Mouse (Mus musculus) frontal cortex, adult 2 months (tissue): ENCODE results near the gene Gstp3. TPM values are rescaled to one million over a fixed set of nuclear protein-coding genes. Genes with fewer than 3 reads are reported as not detected.
"Not testable (repeated sequence)": the region's sequence is repeated elsewhere in the genome, so short reads cannot be mapped to it uniquely, and the experiment has no call there.

ENCODE experiments used
- DNase-seq, 2 experiments: peaks; one replicate each; pipeline ENCODE4 v3.0.0; 2022; ENCODE audit warnings: low spot score in 1 of 2; ENCODE audit errors: extremely low spot score in 1 of 2
- polyA plus RNA-seq: library from polyadenylated mRNA; depleted of rRNA; stranded (reverse); fragments of >200 nt; gene quantifications from 2 replicates; pipeline ENCODE4 v1.2.3, GENCODE M21; 2012

Gstp3 gene
- polyA plus RNA-seq, 1 experiment, result not detected

DNA sequence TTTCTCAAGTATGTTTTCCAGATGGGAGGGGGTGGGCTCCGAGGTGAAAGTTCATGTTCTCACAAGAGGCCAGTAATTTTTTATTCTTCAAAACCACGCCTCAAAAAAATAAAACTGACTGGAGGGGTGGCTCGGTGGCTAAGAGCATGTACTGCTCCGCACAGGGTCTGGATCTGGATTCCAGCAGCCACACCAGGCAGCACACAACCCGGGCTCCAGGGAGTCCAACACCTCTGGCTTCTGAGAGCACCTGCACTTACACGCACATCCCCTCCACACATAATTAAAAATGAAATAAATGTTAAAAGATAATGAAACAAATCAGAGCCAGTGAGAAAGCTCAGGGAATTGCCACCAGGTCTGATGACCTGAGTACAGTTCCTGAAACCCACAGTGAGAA lies 6.9 kb upstream of the Gstp3 start:
- no peak for DNase-seq

DNA sequence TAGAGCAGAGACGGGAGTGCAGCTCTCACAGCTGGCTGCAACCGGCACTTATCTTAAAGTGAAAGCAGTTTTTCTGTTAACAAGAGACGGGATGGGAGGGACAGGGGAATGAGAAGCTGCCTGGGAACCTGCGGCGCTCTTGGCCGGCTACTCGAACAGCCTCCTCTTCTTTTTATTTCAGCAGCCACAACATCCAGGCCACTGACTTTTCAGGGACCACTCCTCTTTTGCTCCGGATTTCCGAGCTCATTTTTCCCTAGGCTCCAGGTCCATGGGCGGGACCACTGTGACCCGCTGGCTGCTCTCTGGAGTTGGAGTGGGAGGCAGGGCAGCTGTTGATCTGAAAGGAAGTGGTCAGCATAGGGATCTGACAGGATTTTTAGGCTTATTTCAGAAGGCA lies 5.1 kb upstream of the Gstp3 start:
- not testable (repeated sequence) for DNase-seq

- not testable (repeated sequence) for DNase-seq
These were observed 4.0 kb upstream of the Gstp3 start for GRCm38 (mm10) chr19:4063357-4063756.

DNA sequence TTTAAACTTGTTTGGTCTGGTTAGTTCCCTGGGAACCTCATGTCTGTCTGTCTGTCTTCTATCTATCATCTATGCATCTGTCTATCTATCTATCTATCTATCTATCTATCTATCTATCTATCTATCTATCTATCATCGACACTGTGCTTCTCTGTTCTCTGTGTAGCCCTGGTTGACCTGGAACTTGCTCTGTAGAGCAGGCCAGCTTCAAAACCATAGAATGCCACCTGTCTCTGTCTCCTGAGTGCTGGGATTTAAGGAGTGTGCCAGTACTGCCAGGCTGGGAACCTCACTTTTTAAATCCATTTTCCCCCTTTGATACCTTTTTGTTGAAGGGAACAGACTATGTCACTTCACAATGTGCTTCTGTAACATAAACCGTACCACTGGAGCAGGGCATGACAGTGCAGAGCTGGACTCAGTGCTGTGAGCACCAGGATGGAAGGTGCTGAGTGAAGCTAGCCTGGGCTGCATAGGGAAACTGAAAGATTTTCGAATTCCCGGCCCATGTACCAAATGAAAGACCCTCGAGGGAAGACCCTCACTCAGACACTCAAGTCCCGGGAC lies 1.6 kb upstream of the Gstp3 start:
- no peak for DNase-seq

DNA sequence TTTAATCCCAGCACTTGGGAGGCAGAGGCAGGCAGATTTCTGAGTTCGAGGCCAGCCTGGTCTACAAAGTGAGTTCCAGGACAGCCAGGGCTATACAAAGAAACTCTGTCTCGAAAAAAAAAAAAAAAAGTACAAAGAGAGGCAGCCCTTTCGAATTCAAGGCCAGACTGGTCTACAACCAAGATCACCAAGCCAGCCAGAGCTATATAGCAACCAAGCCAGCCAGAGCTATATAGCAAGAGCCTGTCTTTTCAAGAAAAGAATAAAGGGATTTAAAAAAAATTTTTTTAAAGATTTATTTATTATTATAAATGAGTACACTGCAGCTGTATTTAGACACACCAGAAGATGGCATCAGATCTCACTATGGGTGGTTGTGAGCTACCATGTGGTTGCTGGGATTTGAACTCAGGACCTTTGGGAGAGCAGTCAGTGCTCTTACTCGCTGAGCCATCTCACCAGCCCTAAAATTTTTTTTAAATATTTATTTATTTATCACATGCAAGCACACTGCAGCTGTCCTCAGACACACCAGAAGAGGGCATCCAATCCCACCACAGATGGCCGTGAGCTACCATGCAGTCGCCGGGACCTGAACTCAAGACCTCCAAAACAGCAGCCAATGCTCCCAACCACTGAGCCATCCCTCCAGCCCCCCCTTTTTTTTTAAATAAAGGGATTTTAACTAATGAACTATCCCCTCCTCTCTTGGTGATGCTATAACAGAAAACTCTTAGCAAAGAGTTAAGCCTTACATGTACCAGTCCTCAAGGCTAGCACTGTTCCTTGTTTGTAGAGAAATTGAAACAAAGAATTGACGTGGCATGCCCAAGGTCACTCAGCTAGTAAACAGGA lies 902 bp upstream of the Gstp3 start:
- not testable (repeated sequence) for DNase-seq

GRCm38 (mm10) chr19:4058581-4058980 lies 788 bp downstream of the Gstp3 start:
- DNase-seq, result no peak

- DNase-seq, result no peak
These were observed 1.4 kb downstream of the Gstp3 start for GRCm38 (mm10) chr19:4057962-4058361.

DNA sequence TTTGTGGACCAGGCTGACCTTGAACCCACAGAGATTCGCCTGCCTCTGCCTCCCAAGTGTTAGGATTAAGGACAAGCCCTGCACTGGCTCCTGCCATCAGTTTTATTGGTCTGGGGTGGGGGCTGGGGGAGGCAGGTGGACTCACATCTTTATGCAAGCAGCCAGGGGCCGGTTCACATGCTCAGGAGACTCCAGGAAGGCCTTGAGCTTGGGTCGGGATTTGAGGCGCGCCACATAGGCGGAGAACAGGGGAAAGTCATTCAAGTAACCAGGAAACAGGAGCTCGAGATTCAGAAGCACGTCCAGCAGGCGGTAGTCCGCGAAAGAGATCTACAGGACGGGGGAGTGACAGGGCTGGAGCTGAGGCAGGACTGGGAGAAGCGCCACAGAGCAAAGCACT lies 2.0 kb downstream of the Gstp3 start:
- no peak for DNase-seq

GRCm38 (mm10) chr19:4056727-4057126 lies 2.6 kb downstream of the Gstp3 start:
- no peak for DNase-seq

- DNase-seq, result no peak
These were observed 3.2 kb downstream of the Gstp3 start for GRCm38 (mm10) chr19:4055947-4056693.

DNA sequence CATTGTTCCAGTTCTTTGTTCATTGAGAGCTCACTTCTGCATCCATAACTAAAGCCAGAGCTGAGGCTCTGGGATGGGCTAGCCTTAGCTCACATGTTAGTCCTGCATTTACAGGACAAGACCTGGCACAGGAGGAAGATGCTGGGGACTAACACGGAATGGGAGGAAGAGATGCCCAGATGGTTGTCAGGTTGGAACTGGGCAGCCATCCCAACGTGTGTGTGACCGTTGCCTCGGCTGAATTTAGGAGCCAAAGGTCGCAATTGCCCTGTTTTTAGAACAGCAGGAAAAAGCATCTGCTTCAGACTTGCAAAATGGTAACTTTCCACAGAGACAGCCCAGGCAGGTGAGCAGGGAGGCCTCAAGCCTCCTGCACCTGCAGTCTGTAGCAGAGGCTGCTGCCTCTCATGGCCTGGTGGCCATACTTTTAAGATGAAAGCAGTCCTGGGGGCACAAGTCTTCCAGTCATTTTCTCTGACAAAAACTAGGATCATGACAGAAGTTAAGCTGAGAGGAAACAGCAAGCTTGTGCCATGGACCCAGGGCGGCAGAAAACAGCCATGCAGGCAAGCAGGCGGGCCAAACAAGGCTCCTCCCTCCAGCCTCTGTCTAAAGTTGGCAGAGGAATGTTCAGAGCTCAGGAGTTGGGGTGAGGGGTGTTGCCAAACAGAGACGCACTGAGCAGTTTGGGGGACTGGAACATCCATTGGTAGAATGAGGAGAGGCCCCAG lies 4.0 kb downstream of the Gstp3 start:
- no peak for DNase-seq

DNA sequence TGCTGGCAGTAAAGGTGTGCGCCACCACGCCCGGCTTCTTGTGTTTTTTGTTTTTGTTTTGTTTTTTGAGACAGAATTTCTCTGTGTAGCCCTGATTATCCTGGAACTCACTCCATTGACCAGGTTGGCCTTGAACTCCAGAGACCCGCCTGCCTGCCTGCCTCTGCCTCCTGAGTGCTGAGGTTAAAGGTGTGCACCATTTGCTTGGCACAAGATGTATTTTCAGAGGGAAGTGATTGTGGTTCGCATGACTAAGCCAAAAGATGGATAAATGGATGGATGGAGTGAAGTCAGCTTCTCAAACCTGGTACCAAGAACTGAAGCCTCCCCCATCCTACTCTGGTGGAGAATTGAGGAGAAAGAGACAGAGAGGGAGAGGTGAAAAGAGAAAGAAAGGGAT lies 4.8 kb downstream of the Gstp3 start:
- DNase-seq, result no peak

DNA sequence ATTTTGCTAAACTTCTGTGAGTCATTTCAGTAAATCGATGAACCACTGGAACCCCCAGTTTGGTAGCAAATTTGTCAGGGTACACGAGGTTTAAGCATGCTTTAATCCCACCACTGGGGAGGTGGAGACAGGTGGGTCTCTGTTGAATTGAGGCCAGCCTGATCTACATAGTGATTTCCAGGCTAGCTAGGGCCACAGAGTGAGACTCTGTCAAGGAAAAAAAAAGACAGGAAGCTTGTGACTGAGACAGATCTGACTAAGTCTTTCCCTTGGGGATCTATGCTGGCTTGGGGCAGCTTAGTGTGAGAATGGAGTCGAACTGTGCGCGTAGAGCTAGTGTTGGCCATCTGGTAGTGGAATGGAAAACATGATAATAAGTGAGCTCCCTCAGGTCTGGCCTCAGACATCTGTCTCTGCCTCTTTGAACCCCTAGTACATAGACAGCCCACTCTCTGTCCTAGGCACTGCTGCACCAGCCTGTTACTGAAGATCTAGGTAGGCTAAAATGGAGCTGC lies 6.8 kb downstream of the Gstp3 start:
- DNase-seq, result no peak

DNA sequence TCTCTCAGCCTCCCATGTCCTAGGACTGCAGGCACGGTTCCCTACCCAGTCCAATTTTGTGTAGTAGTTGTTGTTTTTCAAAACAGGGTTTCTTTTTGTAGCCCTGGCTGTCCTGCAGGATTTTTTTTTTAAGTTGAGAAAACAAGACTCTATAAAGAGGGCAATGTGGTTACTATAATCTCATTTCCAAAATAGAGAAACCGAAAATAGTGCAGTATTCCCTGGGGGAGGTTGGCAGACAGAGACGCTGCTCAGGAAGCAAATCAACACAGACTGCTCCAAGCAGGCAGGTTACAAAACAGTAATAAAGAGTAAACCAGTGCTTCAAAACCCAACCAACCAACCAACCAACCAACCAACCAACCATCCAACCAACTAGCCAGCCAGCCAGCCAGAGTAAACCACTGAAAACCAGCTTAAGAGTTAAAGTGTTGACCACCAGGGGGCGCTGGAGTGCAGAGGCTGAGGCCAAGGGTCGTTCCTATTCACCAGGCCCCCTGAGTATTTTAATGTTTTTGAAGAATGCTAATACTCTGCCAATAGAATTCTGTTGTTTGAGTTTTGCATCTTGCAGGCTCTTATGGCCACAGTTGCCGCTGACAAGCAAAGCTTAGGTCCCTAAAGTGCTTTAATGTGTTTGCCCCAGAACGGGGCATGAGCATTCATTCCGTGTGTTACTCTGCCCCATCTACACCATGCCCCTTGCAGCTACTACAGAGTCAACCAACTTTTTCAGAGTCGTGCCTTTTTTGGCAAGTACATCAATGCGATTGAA lies 7.4 kb downstream of the Gstp3 start:
- peak in 1 of 2 experiments; percentile 63 for DNase-seq

- no peak for DNase-seq
These were observed 8.4 kb downstream of the Gstp3 start for GRCm38 (mm10) chr19:4051016-4051415.

DNA sequence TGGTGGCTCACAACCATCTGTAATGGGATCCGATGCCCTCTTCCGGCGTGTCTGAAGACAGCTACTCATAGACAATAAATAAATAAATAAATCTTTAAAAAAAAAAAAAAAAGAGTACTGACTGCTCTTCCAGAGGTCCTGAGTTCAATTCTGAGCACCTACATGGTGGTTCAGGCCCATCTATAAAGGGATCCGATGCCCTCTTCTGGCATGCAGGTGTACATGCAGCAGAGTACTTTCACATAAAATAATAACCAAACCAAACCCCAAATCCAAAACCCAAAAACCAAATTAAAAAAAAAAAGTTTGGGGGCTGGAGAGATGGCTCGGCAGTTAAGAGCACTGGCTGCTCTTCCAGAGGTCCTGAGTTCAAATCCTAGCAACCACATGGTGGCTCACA lies 10.3 kb downstream of the Gstp3 start:
- DNase-seq, result not testable (repeated sequence)

DNA sequence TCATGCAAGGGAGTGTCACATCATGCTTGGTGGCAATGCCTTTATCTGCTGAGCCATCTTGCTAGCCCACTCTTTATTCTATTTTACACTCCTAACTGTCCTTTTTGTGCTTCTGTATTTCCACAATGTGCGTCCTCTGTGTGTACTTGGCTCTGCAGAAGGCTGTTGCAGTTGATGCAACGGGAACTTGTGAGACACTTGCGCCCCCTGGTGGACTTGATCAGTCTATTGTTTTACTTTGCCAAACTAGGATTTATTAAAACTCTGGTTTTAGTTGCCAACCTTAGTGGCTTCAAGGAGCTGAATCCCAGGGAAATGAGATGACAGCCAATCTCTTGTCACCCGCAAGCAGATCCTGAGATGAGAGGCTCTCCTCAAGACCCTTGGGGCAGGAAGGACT lies 11.5 kb downstream of the Gstp3 start:
- DNase-seq, result peak in 1 of 2 experiments; percentile 87

- no peak for DNase-seq
These were observed 12.5 kb downstream of the Gstp3 start for GRCm38 (mm10) chr19:4046866-4047254.

- DNase-seq, result peak; percentile 85 to 90
These were observed 13.2 kb downstream of the Gstp3 start, which contains the start of gene Gstp2 for GRCm38 (mm10) chr19:4045966-4046865. Gene Gstp2, minus strand, starts transcription at chr19:4046023.
